Mouse (Mus musculus) forebrain, embryonic 11.5 days (tissue): ENCODE measurements at regions not wholly inside any gene's neighbourhood (a gene's known extent, or its start where the extent isn't known, plus 50 kb on each side); places are given as distances from the start of the nearest gene placed in this dataset.

Experiments used
- ATAC-seq: fragments of 200-750 bp; cut with Nextera tagmentation; replicated peaks from 2 replicates; pipeline ENCODE4 v1.8.0; 2017; ENCODE audit warnings: moderate TSS enrichment; ENCODE audit not compliant: low FRiP score
- DNase-seq: peaks from one replicate; pipeline ENCODE4 v3.0.0-alpha.2; 2017; ENCODE audit warnings: low spot score
- H3K27ac ChIP-seq: fragments of 300-500 bp; sonication (generic); 2 replicates; pipeline ENCODE4 v1.5.1; 2014; ENCODE audit warnings: low read depth, low read length
- H3K27me3 ChIP-seq: fragments of 300-500 bp; sonication (generic); 2 replicates; pipeline ENCODE4 v1.6.1; 2014; ENCODE audit warnings: mild to moderate bottlenecking, low read length, mixed read lengths; ENCODE audit not compliant: control insufficient read depth, insufficient read depth
- H3K36me3 ChIP-seq: fragments of 300-500 bp; sonication (generic); 2 replicates; pipeline ENCODE4 v1.6.1; 2014; ENCODE audit warnings: mild to moderate bottlenecking, low read length, moderate library complexity, mixed read lengths; ENCODE audit not compliant: control insufficient read depth, insufficient read depth
- H3K4me1 ChIP-seq: fragments of 300-500 bp; sonication (generic); replicated peaks from 2 replicates; pipeline ENCODE4 v1.6.1; 2014; ENCODE audit warnings: low read length, mixed read lengths; ENCODE audit not compliant: control insufficient read depth, insufficient read depth
- H3K4me2 ChIP-seq: fragments of 300-500 bp; sonication (generic); 2 replicates; pipeline ENCODE4 v1.6.1; 2014; ENCODE audit warnings: low read depth, mild to moderate bottlenecking, low read length, moderate library complexity, mixed read lengths; ENCODE audit not compliant: severe bottlenecking
- H3K4me3 ChIP-seq: fragments of 300-500 bp; sonication (generic); 2 replicates; pipeline ENCODE4 v1.5.1; 2014; ENCODE audit warnings: low read depth, low read length
- H3K9ac ChIP-seq: fragments of 300-500 bp; sonication (generic); 2 replicates; pipeline ENCODE4 v1.6.1; 2014; ENCODE audit warnings: low read length
- H3K9me3 ChIP-seq: fragments of 300-500 bp; sonication (generic); 2 replicates; pipeline ENCODE4 v1.6.1; 2016; ENCODE audit warnings: low read length, mixed read lengths; ENCODE audit not compliant: control insufficient read depth
- WGBS: fragments of 180-500 bp; shearing (Covaris S2); extraction: QIAGEN DNeasy Blood & Tissue Kit; methylation state at CpG from one replicate; pipeline ENCODE4 v1.1.7; 2014; 5-methylcytosine and 5-hydroxymethylcytosine counted together

GRCm38 (mm10) chr1:41133143-41133542 lies 327.7 kb downstream of the Tmem182 start:
- H3K4me3 ChIP-seq: no peak overlapping the region
- no peak overlapping the region for H3K9ac ChIP-seq
- 11% methylated on average over 1 of the region's 1 CpGs for whole genome bisulfite sequencing
- H3K27me3 ChIP-seq: no peaks in the 10 kb centered on the region
- ATAC-seq (no peak), DNase-seq (no peak)
- H3K27ac ChIP-seq: no peak overlapping the region
- no peaks in the 10 kb centered on the region for H3K9me3 ChIP-seq
- no peaks in the 10 kb centered on the region for H3K4me1 ChIP-seq
- H3K4me2 ChIP-seq: no peak overlapping the region
- no peaks in the 10 kb centered on the region for H3K36me3 ChIP-seq

- no peaks in the 10 kb centered on the region for H3K9me3 ChIP-seq
- no peak overlapping the region for H3K27ac ChIP-seq
- H3K4me3 ChIP-seq: no peak overlapping the region
- no peaks in the 10 kb centered on the region for H3K27me3 ChIP-seq
- no peaks in the 10 kb centered on the region for H3K4me1 ChIP-seq
- WGBS: 81% methylated on average over 8 of the region's 8 CpGs
- DNase-seq (no peak), ATAC-seq (no peak)
- H3K9ac ChIP-seq: no peak overlapping the region
- H3K4me2 ChIP-seq: no peak overlapping the region
- H3K36me3 ChIP-seq: no peaks in the 10 kb centered on the region
Measured at GRCm38 (mm10) chr1:41133946-41134345, 328.5 kb downstream of the Tmem182 start.

- WGBS: 69% methylated on average over 2 of the region's 2 CpGs
Measured at GRCm38 (mm10) chr1:41139725-41140124, 334.3 kb downstream of the Tmem182 start.

GRCm38 (mm10) chr1:41140542-41140941 lies 335.1 kb downstream of the Tmem182 start:
- ATAC-seq (peak; percentile 64; the same call in 1 of the 2 replicates), DNase-seq (no peak)
- Histone ChIP-seq H3K4me2 (no peak overlapping the region), H3K9ac (no peak overlapping the region), H3K36me3 (no peaks in the 10 kb centered on the region), H3K4me1 (peaks cover 2% of the 10 kb centered on the region; the same call in 1 of the 2 replicates), H3K27me3 (no peaks in the 10 kb centered on the region), H3K9me3 (no peaks in the 10 kb centered on the region), H3K27ac (no peak overlapping the region), H3K4me3 (no peak overlapping the region)
- WGBS: 7% methylated on average over 1 of the region's 1 CpGs

More at GRCm38 (mm10) chr1:41139725-41140124, 334.3 kb downstream of the Tmem182 start:
- Histone ChIP-seq H3K4me1 (peaks cover 2% of the 10 kb centered on the region; the same call in 1 of the 2 replicates), H3K4me3 (no peak overlapping the region), H3K27me3 (no peaks in the 10 kb centered on the region), H3K9ac (no peak overlapping the region), H3K4me2 (no peak overlapping the region), H3K27ac (no peak overlapping the region), H3K36me3 (no peaks in the 10 kb centered on the region), H3K9me3 (no peaks in the 10 kb centered on the region)
- DNase-seq (no peak), ATAC-seq (no peak)

- H3K9ac ChIP-seq: no peak overlapping the region
- no peak overlapping the region for H3K4me2 ChIP-seq
- DNase-seq: no peak
- no peaks in the 10 kb centered on the region for H3K36me3 ChIP-seq
- WGBS: 87% methylated on average over 4 of the region's 4 CpGs
- H3K4me3 ChIP-seq: no peak overlapping the region
- H3K9me3 ChIP-seq: no peaks in the 10 kb centered on the region
- no peak for ATAC-seq
- H3K4me1 ChIP-seq: peaks cover 2% of the 10 kb centered on the region; the same call in 1 of the 2 replicates
- no peaks in the 10 kb centered on the region for H3K27me3 ChIP-seq
- H3K27ac ChIP-seq: no peak overlapping the region
Measured at GRCm38 (mm10) chr1:41141992-41142391, 336.6 kb downstream of the Tmem182 start.

- Histone ChIP-seq H3K4me1 (peaks cover 6% of the 10 kb centered on the region; the same call in 1 of the 2 replicates), H3K27me3 (no peaks in the 10 kb centered on the region), H3K9ac (no peak overlapping the region), H3K4me3 (no peak overlapping the region), H3K27ac (no peak overlapping the region), H3K9me3 (no peaks in the 10 kb centered on the region), H3K4me2 (no peak overlapping the region), H3K36me3 (no peaks in the 10 kb centered on the region)
- WGBS: 36% methylated on average over 1 of the region's 1 CpGs
- no peak for DNase-seq
- ATAC-seq: peak; percentile 45; the same call in 1 of the 2 replicates
Measured at GRCm38 (mm10) chr1:41152516-41152915, 347.1 kb downstream of the Tmem182 start.

- H3K4me3 ChIP-seq: no peak overlapping the region
- no peak overlapping the region for H3K4me2 ChIP-seq
- DNase-seq (no peak), ATAC-seq (no peak)
- 49% methylated on average over 14 of the region's 14 CpGs for WGBS
- H3K9ac ChIP-seq: no peak overlapping the region
- peaks cover 11% of the 10 kb centered on the region; the same call in 1 of the 2 replicates for H3K4me1 ChIP-seq
- no peaks in the 10 kb centered on the region for H3K9me3 ChIP-seq
- no peak overlapping the region for H3K27ac ChIP-seq
- no peaks in the 10 kb centered on the region for H3K36me3 ChIP-seq
- no peaks in the 10 kb centered on the region for H3K27me3 ChIP-seq
Measured at GRCm38 (mm10) chr1:41153174-41153999, 348.0 kb downstream of the Tmem182 start.

- no peak overlapping the region; the same call in 1 of the 2 replicates for H3K27ac ChIP-seq
- DNase-seq (no peak), ATAC-seq (no peak)
- H3K9me3 ChIP-seq: no peaks in the 10 kb centered on the region
- peaks cover 15% of the 10 kb centered on the region; the same call in 1 of the 2 replicates for H3K4me1 ChIP-seq
- H3K27me3 ChIP-seq: no peaks in the 10 kb centered on the region
- no peak overlapping the region for H3K4me2 ChIP-seq
- WGBS: 74% methylated on average over 4 of the region's 4 CpGs
- H3K4me3 ChIP-seq: no peak overlapping the region
- H3K9ac ChIP-seq: no peak overlapping the region
- H3K36me3 ChIP-seq: no peaks in the 10 kb centered on the region
Measured at GRCm38 (mm10) chr1:41154198-41154597, 348.8 kb downstream of the Tmem182 start.
